Mouse (Mus musculus): ENCODE data around the gene 1110051M20Rik.
"Not testable (repeated sequence)": the region's sequence is repeated elsewhere in the genome, so short reads cannot be mapped to it uniquely, and the experiment has no call there.

1110051M20Rik gene

GRCm38 (mm10) chr2:91444286-91444892 lies at the start of gene 1110051M20Rik:
Gene 1110051M20Rik (minus strand): TSS chr2:91444704.
- DNase-seq, result peak; percentile 88

DNA sequence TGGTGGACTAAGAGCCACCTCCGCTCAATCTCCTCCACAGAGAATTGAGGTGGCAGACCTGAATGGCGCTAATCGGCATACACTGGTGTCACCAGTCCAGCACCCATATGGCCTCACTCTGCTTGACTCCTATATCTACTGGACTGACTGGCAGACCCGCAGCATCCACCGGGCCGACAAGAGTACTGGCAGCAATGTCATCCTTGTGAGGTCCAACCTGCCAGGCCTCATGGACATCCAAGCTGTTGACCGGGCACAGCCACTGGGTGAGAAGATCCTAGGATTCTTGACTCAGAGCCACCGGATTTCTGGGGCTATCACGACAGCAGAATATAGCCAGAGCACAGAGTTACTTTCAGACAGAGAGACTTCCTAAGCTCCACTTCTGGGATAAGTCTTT lies 49.5 kb upstream of the 1110051M20Rik start:
- no peak for DNase-seq

- DNase-seq, result no peak
These were observed 47.6 kb upstream of the 1110051M20Rik start for GRCm38 (mm10) chr2:91492071-91492635.

- DNase-seq, result not testable (repeated sequence)
These were observed 42.8 kb upstream of the 1110051M20Rik start for GRCm38 (mm10) chr2:91487295-91487694.

- DNase-seq, result no peak
These were observed 40.8 kb upstream of the 1110051M20Rik start for GRCm38 (mm10) chr2:91485256-91485655.

DNA sequence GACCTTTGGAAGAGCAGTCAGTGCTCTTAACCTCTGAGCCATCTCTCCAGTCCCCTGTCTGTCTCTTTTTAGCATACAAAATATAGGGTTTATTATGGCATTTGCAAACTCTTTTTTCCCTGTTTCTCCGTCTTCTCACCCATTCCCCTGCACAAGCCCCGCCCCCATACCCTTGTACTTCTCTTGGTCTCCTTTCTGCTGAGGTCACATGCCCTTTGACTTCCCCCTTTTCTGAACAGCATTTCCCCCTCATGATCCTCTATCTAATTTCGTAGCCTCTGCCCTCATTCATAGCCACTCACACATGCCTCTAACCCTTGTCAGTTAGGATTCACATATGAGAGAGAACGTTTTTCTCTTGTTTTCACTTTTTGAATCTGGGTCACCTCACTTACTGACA lies 40.2 kb upstream of the 1110051M20Rik start:
- DNase-seq, result no peak

- no peak for DNase-seq
These were observed 36.5 kb upstream of the 1110051M20Rik start for GRCm38 (mm10) chr2:91480805-91481514.

DNA sequence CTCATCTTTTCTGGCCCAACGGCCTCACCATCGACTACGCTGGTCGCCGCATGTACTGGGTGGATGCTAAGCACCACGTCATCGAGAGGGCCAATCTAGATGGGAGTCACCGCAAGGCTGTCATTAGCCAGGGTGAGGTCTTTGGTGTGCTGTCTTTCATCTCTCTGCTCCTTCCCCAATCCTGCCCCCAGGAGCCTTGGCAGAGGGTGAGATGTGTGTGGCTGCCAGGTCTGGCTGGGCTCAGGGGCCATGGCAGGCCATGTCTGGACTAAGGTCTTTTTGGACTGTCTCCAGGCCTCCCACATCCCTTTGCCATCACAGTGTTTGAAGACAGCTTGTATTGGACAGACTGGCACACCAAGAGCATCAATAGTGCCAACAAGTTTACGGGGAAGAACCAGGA lies 35.9 kb upstream of the 1110051M20Rik start:
- no peak for DNase-seq

DNA sequence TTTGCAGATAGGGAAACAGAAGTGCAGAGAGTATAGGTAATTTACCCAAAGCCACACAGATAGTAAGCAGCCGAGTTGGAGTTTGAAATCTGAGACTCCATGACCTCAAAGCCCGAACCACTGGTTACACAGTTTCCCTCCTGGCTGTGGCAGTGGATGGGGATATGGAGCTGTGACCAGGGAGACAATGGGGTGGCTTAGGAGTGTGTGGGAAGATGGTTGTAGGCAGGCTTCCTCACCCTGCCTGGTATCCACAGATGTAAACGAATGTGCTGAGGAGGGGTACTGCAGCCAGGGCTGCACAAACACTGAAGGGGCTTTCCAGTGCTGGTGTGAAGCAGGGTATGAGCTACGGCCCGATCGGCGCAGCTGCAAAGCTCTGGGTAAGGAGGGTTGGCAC lies 32.3 kb upstream of the 1110051M20Rik start:
- no peak for DNase-seq

DNA sequence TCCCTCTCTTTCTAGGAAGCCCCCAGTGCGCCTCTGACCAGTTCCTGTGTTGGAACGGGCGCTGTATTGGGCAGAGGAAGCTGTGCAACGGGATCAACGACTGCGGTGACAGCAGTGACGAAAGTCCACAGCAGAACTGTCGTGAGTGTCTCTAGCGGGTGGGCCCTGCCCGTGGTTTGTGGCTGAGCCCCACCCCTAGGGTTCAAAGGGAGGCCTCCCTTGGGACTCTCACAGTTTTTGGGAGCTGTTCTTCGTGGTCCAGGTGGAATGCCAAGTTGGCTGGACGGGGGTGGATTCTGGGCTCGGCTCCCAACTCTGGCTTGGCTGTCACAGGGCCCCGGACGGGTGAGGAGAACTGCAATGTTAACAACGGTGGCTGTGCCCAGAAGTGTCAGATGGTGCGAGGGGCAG lies 31.8 kb upstream of the 1110051M20Rik start:
- peak; percentile 44 for DNase-seq

- DNase-seq, result no peak
These were observed 31.3 kb upstream of the 1110051M20Rik start for GRCm38 (mm10) chr2:91475791-91476190.

DNA sequence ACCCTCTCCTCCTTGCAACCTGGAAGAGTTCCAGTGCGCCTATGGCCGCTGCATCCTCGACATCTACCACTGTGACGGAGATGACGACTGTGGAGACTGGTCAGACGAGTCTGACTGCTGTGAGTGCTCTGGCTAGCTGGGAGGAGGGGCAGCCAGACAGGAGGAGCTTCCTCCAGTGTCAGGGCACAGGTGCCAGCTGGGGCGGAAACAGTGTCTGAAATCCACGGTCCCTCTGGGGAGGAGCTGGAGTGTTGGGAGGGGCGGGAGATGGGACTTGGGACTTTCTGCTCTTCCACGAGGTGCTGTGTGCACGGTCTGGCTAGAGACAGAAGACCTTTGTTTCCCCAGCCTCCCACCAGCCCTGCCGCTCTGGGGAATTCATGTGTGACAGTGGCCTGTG lies 29.9 kb upstream of the 1110051M20Rik start:
- no peak for DNase-seq

DNA sequence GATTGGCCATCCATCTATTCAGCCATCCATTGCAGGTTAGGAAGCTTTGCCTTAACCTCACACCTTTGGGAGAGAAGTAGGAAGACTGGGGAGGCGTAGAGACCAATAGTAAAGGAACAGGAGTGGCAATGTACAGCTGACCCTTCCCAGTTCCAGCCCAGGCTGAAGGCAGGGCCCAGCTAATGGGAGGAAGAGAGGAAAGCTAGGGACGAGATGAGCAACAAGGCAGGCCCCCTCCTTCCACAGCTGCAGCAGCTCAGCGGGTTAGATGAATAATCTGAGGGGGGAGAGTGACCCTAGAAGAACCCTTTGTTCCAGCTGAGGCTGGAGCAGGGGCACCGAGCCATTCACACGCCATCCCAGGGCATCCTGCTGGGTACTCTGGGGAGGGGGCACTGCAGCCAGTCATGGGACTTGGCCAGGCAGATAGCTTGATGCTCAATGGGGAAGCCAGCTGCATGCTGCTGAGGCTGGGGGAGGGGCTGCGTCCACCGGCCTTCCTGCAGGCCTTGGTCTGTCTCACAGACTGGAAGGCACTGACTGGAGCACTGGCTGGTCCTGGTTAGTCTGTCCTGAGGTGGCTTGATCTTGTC lies 25.6 kb upstream of the 1110051M20Rik start:
- peak; percentile 37 for DNase-seq

DNA sequence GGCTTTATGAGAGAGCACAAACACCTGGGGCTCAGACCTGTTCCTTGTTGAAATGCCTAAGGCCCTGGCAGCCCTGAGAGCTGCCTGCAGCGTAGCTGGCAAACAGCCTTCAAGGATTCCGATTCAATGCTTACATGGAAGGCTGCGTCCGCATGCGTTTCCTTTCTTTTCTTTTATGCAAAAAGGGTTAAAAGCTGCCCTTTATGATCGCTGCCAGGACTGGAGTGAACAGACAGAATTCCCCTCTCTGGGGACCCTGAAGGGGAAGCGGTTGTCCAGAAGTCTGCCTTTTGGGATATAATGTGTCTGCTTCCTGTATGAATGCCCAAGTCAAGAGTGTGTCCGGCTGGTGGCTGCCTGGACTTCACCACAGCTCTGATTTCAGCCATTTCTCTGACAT lies 23.1 kb upstream of the 1110051M20Rik start:
- DNase-seq, result no peak

DNA sequence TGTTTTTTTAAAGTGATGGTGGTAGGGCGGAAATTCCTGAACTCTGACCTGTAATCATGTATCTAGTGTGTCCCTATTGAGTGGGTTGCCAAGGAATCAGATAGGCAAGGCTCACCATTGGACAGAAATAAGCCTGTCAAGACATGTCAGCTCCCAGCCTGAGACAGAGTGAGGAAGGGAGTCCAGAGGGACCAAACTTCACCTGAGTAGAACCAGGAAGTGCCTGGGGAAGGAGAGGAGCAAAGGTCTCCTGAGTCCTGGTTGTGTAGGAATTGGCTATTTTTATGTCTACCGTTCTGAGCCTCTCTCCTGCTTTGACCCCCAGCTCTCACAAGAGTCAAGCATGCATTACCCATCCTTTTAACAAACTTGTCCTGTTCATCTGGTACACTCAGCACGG lies 21.4 kb upstream of the 1110051M20Rik start:
- DNase-seq, result no peak

GRCm38 (mm10) chr2:91462681-91463080 lies 18.2 kb upstream of the 1110051M20Rik start:
- no peak for DNase-seq

- DNase-seq, result no peak
These were observed 17.7 kb upstream of the 1110051M20Rik start for GRCm38 (mm10) chr2:91462196-91462595.

- DNase-seq, result no peak
These were observed 16.8 kb upstream of the 1110051M20Rik start for GRCm38 (mm10) chr2:91461341-91461740.

- no peak for DNase-seq
These were observed 16.3 kb upstream of the 1110051M20Rik start for GRCm38 (mm10) chr2:91460771-91461170.

DNA sequence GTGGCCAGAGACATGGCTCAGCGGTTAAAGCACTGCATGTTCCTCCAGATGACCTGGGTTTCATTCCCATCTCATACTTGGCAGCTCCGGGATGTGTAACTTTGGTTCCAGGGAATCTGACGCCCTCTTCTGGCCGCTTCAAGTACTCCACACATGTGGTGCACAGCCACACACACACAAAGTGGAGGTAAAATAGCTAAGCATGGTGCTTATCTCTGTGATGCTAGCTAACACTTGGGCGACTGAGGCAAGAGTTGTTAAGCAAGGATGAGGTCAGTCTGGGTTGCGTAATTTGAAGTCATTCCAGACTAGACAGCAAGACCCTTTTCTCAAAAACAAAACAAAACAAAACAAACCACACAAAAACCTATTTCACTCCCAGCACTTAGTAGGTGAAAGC lies 15.6 kb upstream of the 1110051M20Rik start:
- no peak for DNase-seq

- peak; percentile 20 for DNase-seq
These were observed 14.3 kb upstream of the 1110051M20Rik start for GRCm38 (mm10) chr2:91458673-91459391.

- DNase-seq, result peak; percentile 25
These were observed 13.8 kb upstream of the 1110051M20Rik start for GRCm38 (mm10) chr2:91458252-91458672.

- DNase-seq, result peak; percentile 23
These were observed 13.2 kb upstream of the 1110051M20Rik start for GRCm38 (mm10) chr2:91457656-91458251.

Measured in right cerebral cortex, postnatal 4 days (tissue).